In the genomic region with DNA sequence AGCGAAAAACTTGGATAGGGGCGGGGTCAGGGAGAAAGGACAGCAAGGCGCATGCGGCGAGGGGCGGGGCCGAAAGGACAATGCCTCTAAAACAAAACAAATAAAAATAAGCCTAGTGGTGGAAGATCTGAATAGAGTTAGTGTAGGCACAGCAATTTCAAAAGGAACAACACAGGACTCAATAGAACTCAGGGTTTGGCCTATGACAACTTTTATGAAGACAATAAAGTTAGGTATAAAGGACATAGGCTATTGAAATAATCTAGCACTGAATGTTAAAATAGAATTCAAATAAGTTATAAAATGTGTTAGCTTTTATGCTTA, we compare ENCODE assay signal across 8 mouse cellular contexts. TPM values are rescaled to one million over a fixed set of nuclear protein-coding genes. Genes with fewer than 3 reads are reported as not detected.
DNase-seq lines count a peak whose midpoint lies in the region; ATAC-seq and TF ChIP-seq lines count a peak whose summit lies in the region.

No protein-coding gene starts in this region.

- no peak for ATAC-seq in heart, embryonic 14.5 days (ENCODE audit: insufficient number of reproducible peaks, insufficient read depth, low FRiP score, low read depth)
- no peak for ATAC-seq in intestine, embryonic 14.5 days (replicated peaks; ENCODE audit: low FRiP score, low TSS enrichment, low read depth)
- ATAC-seq in midbrain, embryonic 12.5 days (ENCODE audit: low FRiP score, low read depth) = no peak
- no peak for ATAC-seq in inflammation-experienced regulatory T-cells, adult 6 months

- TF ChIP-seq CTCF in bone marrow macrophage, adult 2 months (IDR thresholded peaks at IDR 0.05; ENCODE audit: low read depth, low read length) = no peak

- intact Hi-C loops in heart, postnatal 36 days (cut with DNase I) = loop anchor here (5.0 kb wide), 1 partner anchor 69 kb away; a partner anchor contains a TSS

- H3K9ac ChIP-seq in heart, embryonic 14.5 days (ENCODE audit: low read length) = peak overlapping the region; percentile 82; the same call in 1 of the 2 replicates
- H3K9ac ChIP-seq in intestine, embryonic 14.5 days (ENCODE audit: low read length) = no peak overlapping the region
- H3K9ac ChIP-seq in midbrain, embryonic 12.5 days (replicated peaks) = no peak overlapping the region

- peak overlapping the region in 1 of 2 experiments; percentile 98; a peak in 2 of 4 replicates for H3K27ac ChIP-seq in heart, embryonic 14.5 days (replicated peaks in 1 of 2; ENCODE audit: control insufficient read depth in 1 of 2, insufficient read depth in 1 of 2, low read depth in 2 of 2, low read length in 2 of 2)
- H3K27ac ChIP-seq in bone marrow macrophage, adult 2 months (ENCODE audit: insufficient read depth, low read depth, low read length) = no peak overlapping the region
- H3K27ac ChIP-seq in intestine, embryonic 14.5 days (ENCODE audit: low read depth) = peak overlapping the region; percentile 98; the same call in 1 of the 2 replicates
- peak overlapping the region; percentile 86 for H3K27ac ChIP-seq in midbrain, embryonic 12.5 days (replicated peaks)

- peaks cover 2 to 14% of the 10 kb centered on the region in 2 experiments; a peak in 3 of 4 replicates for H3K4me1 ChIP-seq in heart, embryonic 14.5 days (ENCODE audit: control insufficient read depth in 2 of 2, insufficient read depth in 2 of 2, low read length in 2 of 2)
- H3K4me1 ChIP-seq in bone marrow macrophage, adult 2 months (ENCODE audit: control insufficient read depth, insufficient read depth, low read length) = 0 out of 2 replicates have a peak, but pooled peaks cover 2% of the 10 kb centered on the region
- peaks cover 11% of the 10 kb centered on the region for H3K4me1 ChIP-seq in intestine, embryonic 14.5 days (replicated peaks; ENCODE audit: control insufficient read depth, insufficient read depth, low read length)
- H3K4me1 ChIP-seq in midbrain, embryonic 12.5 days = peaks cover 17% of the 10 kb centered on the region

- no peak for TF ChIP-seq POLR2A in bone marrow macrophage, adult 2 months (IDR thresholded peaks at IDR 0.05; ENCODE audit: borderline replicate concordance, low read depth, low read length)

- peaks cover 44% of the 10 kb centered on the region for H3K36me3 ChIP-seq in heart, embryonic 14.5 days (ENCODE audit: control insufficient read depth, insufficient read depth, low read length)
- peaks cover 41% of the 10 kb centered on the region for H3K36me3 ChIP-seq in intestine, embryonic 14.5 days (ENCODE audit: control insufficient read depth, insufficient read depth, low read length)
- peaks cover 46% of the 10 kb centered on the region for H3K36me3 ChIP-seq in midbrain, embryonic 12.5 days

- H3K9me3 ChIP-seq in heart, embryonic 14.5 days (ENCODE audit: control insufficient read depth, low read length) = no peaks in the 10 kb centered on the region
- H3K9me3 ChIP-seq in intestine, embryonic 14.5 days (ENCODE audit: control insufficient read depth, low read length) = no peaks in the 10 kb centered on the region
- H3K9me3 ChIP-seq in midbrain, embryonic 12.5 days = no peaks in the 10 kb centered on the region

- no peak for DNase-seq in heart, postnatal 36 days
- no peak for DNase-seq in intestine, embryonic 14.5 days (ENCODE audit: low spot score)
- DNase-seq in thymus, postnatal 10 days (ENCODE audit: low spot score in 2 of 2) = no peak
- DNase-seq in gastrocnemius, postnatal 4 days (ENCODE audit: low spot score in 2 of 2) = no peak

- H3K4me3 ChIP-seq in heart, embryonic 14.5 days (ENCODE audit: control insufficient read depth in 1 of 2, insufficient read depth in 1 of 2, low read depth in 1 of 2, low read length in 2 of 2) = peak overlapping the region; percentile 66; a peak in 3 of 4 replicates
- H3K4me3 ChIP-seq in bone marrow macrophage, adult 2 months (ENCODE audit: insufficient read depth, low read length) = peak overlapping the region; percentile 93; the same call in 1 of the 2 replicates
- H3K4me3 ChIP-seq in intestine, embryonic 14.5 days (ENCODE audit: low read depth, low read length) = peak overlapping the region; percentile 79
- peak overlapping the region; percentile 54 for H3K4me3 ChIP-seq in midbrain, embryonic 12.5 days

- WGBS in heart, embryonic 14.5 days = 0% methylated on average over 7 of the region's 7 CpGs
- under 1% methylated on average over 7 of the region's 7 CpGs for WGBS in intestine, embryonic 14.5 days
- WGBS in midbrain, embryonic 12.5 days = 0% methylated on average over 7 of the region's 7 CpGs

- H3K4me2 ChIP-seq in heart, embryonic 14.5 days (ENCODE audit: low read length) = peak overlapping the region; percentile 88
- H3K4me2 ChIP-seq in intestine, embryonic 14.5 days (ENCODE audit: low read length) = peak overlapping the region; percentile 57
- peak overlapping the region; percentile 93 for H3K4me2 ChIP-seq in midbrain, embryonic 12.5 days (replicated peaks)

- H3K27me3 ChIP-seq in heart, embryonic 14.5 days (ENCODE audit: control insufficient read depth, insufficient read depth, low read length) = no peaks in the 10 kb centered on the region
- no peaks in the 10 kb centered on the region for H3K27me3 ChIP-seq in intestine, embryonic 14.5 days (replicated peaks; ENCODE audit: control insufficient read depth, insufficient read depth, low read length)
- H3K27me3 ChIP-seq in midbrain, embryonic 12.5 days = no peaks in the 10 kb centered on the region

RNA-seq across cellular contexts. Expression of a gene that starts 0.3 kb away (rescaled TPM):
- polyA plus RNA-seq in heart, embryonic 14.5 days (2014; fragmentation: Nextera tagmentation; extraction: Ambion mirVana) = 15.9 and 22.0 TPM in 2 replicates
- 10 to 100 TPM; 27.2 to 28.8 TPM for total RNA-seq in heart, postnatal 36 days (2021)
- 26.0 and 29.1 TPM in 2 replicates for polyA plus RNA-seq in bone marrow macrophage, adult 2 months (2012; ENCODE audit: insufficient read depth, insufficient read length, missing spikeins)
- polyA plus RNA-seq in intestine, embryonic 14.5 days (2014; fragmentation: Nextera tagmentation; extraction: Ambion mirVana) = 29.3 and 31.0 TPM in 2 replicates
- polyA plus RNA-seq in midbrain, embryonic 12.5 days (2016; fragmentation: Nextera tagmentation; extraction: Ambion mirVana) = 39.3 and 43.8 TPM in 2 replicates
- 10 to 100 TPM; 12.3 to 15.1 (median 13.5) TPM for polyA plus RNA-seq in inflammation-experienced regulatory T-cells, adult 6 months (2017; shearing (Covaris generic))
- total RNA-seq in gastrocnemius, postnatal 4 days (2021) = 10 to 100 TPM; 24.5 to 29.1 TPM

RNA-seq across cellular contexts. Expression of a gene that starts 1.6 kb away (rescaled TPM):
- 2.4 and 2.7 TPM in 2 replicates for polyA plus RNA-seq in heart, embryonic 14.5 days (2014; fragmentation: Nextera tagmentation; extraction: Ambion mirVana)
- total RNA-seq in heart, postnatal 36 days (2021) = 1 to 10 TPM; 2.7 to 2.9 TPM
- 3.1 and 4.5 TPM in 2 replicates for polyA plus RNA-seq in bone marrow macrophage, adult 2 months (2012; ENCODE audit: insufficient read depth, insufficient read length, missing spikeins)
- polyA plus RNA-seq in intestine, embryonic 14.5 days (2014; fragmentation: Nextera tagmentation; extraction: Ambion mirVana) = 3.5 and 5.1 TPM in 2 replicates
- polyA plus RNA-seq in midbrain, embryonic 12.5 days (2016; fragmentation: Nextera tagmentation; extraction: Ambion mirVana) = 10.9 and 12.0 TPM in 2 replicates
- polyA plus RNA-seq in inflammation-experienced regulatory T-cells, adult 6 months (2017; shearing (Covaris generic)) = 1 to 10 TPM; 2.7 to 4.5 (median 4.4) TPM
- 1 to 10 TPM; 2.9 to 4.1 TPM for total RNA-seq in gastrocnemius, postnatal 4 days (2021)

RNA-seq across cellular contexts. Expression of a gene that starts 8.5 kb away (rescaled TPM):
- 0.23 and 0.30 TPM in 2 replicates for polyA plus RNA-seq in heart, embryonic 14.5 days (2014; fragmentation: Nextera tagmentation; extraction: Ambion mirVana)
- not detected for total RNA-seq in heart, postnatal 36 days (2021)
- not detected in 2 replicates for polyA plus RNA-seq in bone marrow macrophage, adult 2 months (2012; ENCODE audit: insufficient read depth, insufficient read length, missing spikeins)
- polyA plus RNA-seq in intestine, embryonic 14.5 days (2014; fragmentation: Nextera tagmentation; extraction: Ambion mirVana) = 0.74 and 0.86 TPM in 2 replicates
- 1.1 and 1.3 TPM in 2 replicates for polyA plus RNA-seq in midbrain, embryonic 12.5 days (2016; fragmentation: Nextera tagmentation; extraction: Ambion mirVana)
- 1 to 10 TPM in 1 of 3 experiments, under 1 TPM in 2; 0.54 to 1.7 (median 0.75) TPM for polyA plus RNA-seq in inflammation-experienced regulatory T-cells, adult 6 months (2017; shearing (Covaris generic))
- total RNA-seq in gastrocnemius, postnatal 4 days (2021) = not detected

RNA-seq across cellular contexts. Expression of a gene that starts 14.0 kb away (rescaled TPM):
- polyA plus RNA-seq in heart, embryonic 14.5 days (2014; fragmentation: Nextera tagmentation; extraction: Ambion mirVana) = 0.11 and 0.16 TPM in 2 replicates
- total RNA-seq in heart, postnatal 36 days (2021) = under 1 TPM in 1 of 2 experiments, not detected in 1; 0.08 TPM
- 0.61 and 0.79 TPM in 2 replicates for polyA plus RNA-seq in bone marrow macrophage, adult 2 months (2012; ENCODE audit: insufficient read depth, insufficient read length, missing spikeins)
- 0.69 and 1.1 TPM in 2 replicates for polyA plus RNA-seq in intestine, embryonic 14.5 days (2014; fragmentation: Nextera tagmentation; extraction: Ambion mirVana)
- 1.4 TPM in 2 replicates for polyA plus RNA-seq in midbrain, embryonic 12.5 days (2016; fragmentation: Nextera tagmentation; extraction: Ambion mirVana)
- polyA plus RNA-seq in inflammation-experienced regulatory T-cells, adult 6 months (2017; shearing (Covaris generic)) = 1 to 10 TPM; 1.2 to 2.9 (median 1.7) TPM
- under 1 TPM; 0.23 to 0.29 TPM for total RNA-seq in gastrocnemius, postnatal 4 days (2021)

RNA-seq across cellular contexts. Expression of a gene that starts 27.4 kb away (rescaled TPM):
- 29.7 and 32.5 TPM in 2 replicates for polyA plus RNA-seq in heart, embryonic 14.5 days (2014; fragmentation: Nextera tagmentation; extraction: Ambion mirVana)
- 10 to 100 TPM; 13.2 to 13.8 TPM for total RNA-seq in heart, postnatal 36 days (2021)
- 42.3 and 42.5 TPM in 2 replicates for polyA plus RNA-seq in bone marrow macrophage, adult 2 months (2012; ENCODE audit: insufficient read depth, insufficient read length, missing spikeins)
- polyA plus RNA-seq in intestine, embryonic 14.5 days (2014; fragmentation: Nextera tagmentation; extraction: Ambion mirVana) = 35.7 and 41.1 TPM in 2 replicates
- 89.7 and 97.4 TPM in 2 replicates for polyA plus RNA-seq in midbrain, embryonic 12.5 days (2016; fragmentation: Nextera tagmentation; extraction: Ambion mirVana)
- 10 to 100 TPM; 33.8 to 56.1 (median 45.1) TPM for polyA plus RNA-seq in inflammation-experienced regulatory T-cells, adult 6 months (2017; shearing (Covaris generic))
- total RNA-seq in gastrocnemius, postnatal 4 days (2021) = 10 to 100 TPM; 24.8 to 27.6 TPM
